Mouse (Mus musculus) neural tube, embryonic 15.5 days (tissue): ENCODE data around the gene Tmod3. TPM values are rescaled to one million over a fixed set of nuclear protein-coding genes. Genes with fewer than 3 reads are reported as not detected.

Experiments used
- ATAC-seq: fragments of 200-750 bp; cut with Nextera tagmentation; 2 replicates; pipeline ENCODE4 v1.8.0; 2017; ENCODE audit warnings: mild to moderate bottlenecking, moderate TSS enrichment, moderate library complexity; ENCODE audit not compliant: low FRiP score
- H3K27ac ChIP-seq: fragments of 300-500 bp; sonication (generic); replicated peaks from 2 replicates; pipeline ENCODE4 v1.5.1; 2015; ENCODE audit warnings: mild to moderate bottlenecking, inconsistent platforms
- H3K27me3 ChIP-seq: fragments of 300-500 bp; sonication (generic); replicated peaks from 2 replicates; pipeline ENCODE4 v1.6.1; 2015; ENCODE audit warnings: inconsistent platforms
- H3K36me3 ChIP-seq: fragments of 300-500 bp; sonication (generic); 2 replicates; pipeline ENCODE4 v1.6.1; 2015; ENCODE audit warnings: inconsistent platforms
- H3K4me1 ChIP-seq: fragments of 300-500 bp; sonication (generic); 2 replicates; pipeline ENCODE4 v1.6.1; 2015; ENCODE audit warnings: inconsistent platforms
- H3K4me2 ChIP-seq: fragments of 300-500 bp; sonication (generic); 2 replicates; pipeline ENCODE4 v1.6.1; 2015; ENCODE audit warnings: inconsistent platforms, mild to moderate bottlenecking, moderate library complexity
- H3K4me3 ChIP-seq: fragments of 300-500 bp; sonication (generic); replicated peaks from 2 replicates; pipeline ENCODE4 v1.5.1; 2015; ENCODE audit warnings: mild to moderate bottlenecking, inconsistent platforms
- H3K9ac ChIP-seq: fragments of 300-500 bp; sonication (generic); replicated peaks from 2 replicates; pipeline ENCODE4 v1.6.1; 2015; ENCODE audit warnings: mild to moderate bottlenecking, inconsistent platforms
- H3K9me3 ChIP-seq: fragments of 300-500 bp; sonication (generic); replicated peaks from 2 replicates; pipeline ENCODE4 v1.6.1; 2016; ENCODE audit warnings: inconsistent platforms
- WGBS: fragments of 180-500 bp; shearing (Covaris S2); methylation state at CpG from one replicate; pipeline ENCODE4 v1.1.7; 2015; ENCODE audit warnings: mixed read lengths; 5-methylcytosine and 5-hydroxymethylcytosine counted together
- polyA plus RNA-seq: library from polyadenylated mRNA; unstranded; fragments of >200 nt; fragmentation: Nextera tagmentation; extraction: Ambion mirVana; gene quantifications from 2 replicates; pipeline ENCODE4 v1.2.1, GENCODE M21; 2015

The Tmod3 gene
- polyA plus RNA-seq, 1 experiment from 2014 or later, result 68.1 TPM

DNA sequence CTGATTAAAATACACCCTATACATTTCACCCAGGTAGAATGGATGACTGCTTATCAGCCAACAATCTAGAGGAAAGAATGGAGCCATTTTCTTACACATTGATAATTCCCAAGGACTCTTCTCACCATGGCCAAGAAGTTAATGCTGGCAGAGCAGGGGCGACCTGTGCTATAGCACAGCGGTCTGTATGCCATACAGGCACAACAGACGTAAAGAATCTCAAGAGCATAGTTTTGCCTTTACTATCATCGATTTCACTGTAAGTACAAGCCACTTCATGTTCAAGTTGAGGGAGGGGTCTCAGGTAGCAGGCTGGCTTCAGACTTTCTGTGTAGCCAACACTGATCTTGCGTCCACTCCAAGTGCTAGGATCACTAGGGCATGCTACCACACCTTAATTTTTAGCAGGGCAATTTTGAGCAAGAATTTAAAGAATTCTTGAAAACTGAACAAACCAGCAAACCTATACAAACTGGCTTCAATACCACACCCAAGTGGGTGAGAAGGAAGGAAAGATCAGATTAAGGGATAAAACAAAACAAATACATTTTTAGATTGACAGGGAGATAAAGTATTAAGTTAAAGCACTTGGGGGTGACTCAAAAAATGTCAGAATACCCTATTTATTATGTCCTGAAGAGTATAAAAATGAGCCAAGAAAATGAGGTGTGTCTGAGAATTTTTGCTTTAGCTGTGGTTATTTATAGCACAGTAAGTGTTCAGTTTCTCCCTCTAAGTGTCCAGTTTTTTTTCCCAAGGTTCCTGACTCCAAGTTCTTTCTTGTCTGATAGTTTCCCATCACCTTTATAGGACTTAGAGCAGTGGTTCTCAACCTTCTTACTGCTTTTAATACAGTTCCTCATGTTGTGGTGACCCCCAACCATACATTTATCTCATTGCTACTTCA is 11.8 kb upstream of the Tmod3 start:
- no peak for ATAC-seq
- H3K9me3 ChIP-seq, result no peaks in the 10 kb centered on the region
- 95% methylated on average over 5 of the region's 5 CpGs for WGBS
- no peaks in the 10 kb centered on the region for H3K27me3 ChIP-seq
- no peak overlapping the region for H3K9ac ChIP-seq
- no peak overlapping the region for H3K4me2 ChIP-seq
- H3K27ac ChIP-seq, result no peak overlapping the region
- H3K4me1 ChIP-seq, result no peaks in the 10 kb centered on the region
- H3K4me3 ChIP-seq, result no peak overlapping the region
- H3K36me3 ChIP-seq, result peaks cover 59% of the 10 kb centered on the region

DNA sequence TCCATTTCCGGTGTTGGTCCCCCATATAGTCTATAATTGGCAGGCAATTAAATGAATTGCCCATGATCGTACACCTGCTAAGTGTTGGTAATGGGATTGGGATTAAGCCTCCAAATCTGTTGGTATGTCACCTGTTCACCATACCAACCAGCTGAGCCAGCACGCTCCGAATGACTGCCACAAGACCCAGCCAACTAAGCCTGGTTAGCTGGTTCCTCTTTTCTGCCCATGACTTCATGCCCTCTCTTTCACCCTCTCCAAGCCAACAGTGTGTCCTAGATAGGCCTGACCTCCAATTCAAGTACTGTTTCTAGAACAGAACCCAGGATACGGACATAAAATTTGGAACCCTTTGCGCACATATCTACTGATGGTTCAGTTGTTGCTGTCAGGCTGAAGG is 8.9 kb upstream of the Tmod3 start:
- H3K36me3 ChIP-seq, result peaks cover 31% of the 10 kb centered on the region
- no peak overlapping the region for H3K4me2 ChIP-seq
- 92% methylated on average over 6 of the region's 6 CpGs for WGBS
- no peak for ATAC-seq
- no peaks in the 10 kb centered on the region for H3K27me3 ChIP-seq
- H3K9ac ChIP-seq, result no peak overlapping the region
- H3K4me1 ChIP-seq, result no peaks in the 10 kb centered on the region
- H3K9me3 ChIP-seq, result no peaks in the 10 kb centered on the region
- no peak overlapping the region for H3K4me3 ChIP-seq
- no peak overlapping the region for H3K27ac ChIP-seq

DNA sequence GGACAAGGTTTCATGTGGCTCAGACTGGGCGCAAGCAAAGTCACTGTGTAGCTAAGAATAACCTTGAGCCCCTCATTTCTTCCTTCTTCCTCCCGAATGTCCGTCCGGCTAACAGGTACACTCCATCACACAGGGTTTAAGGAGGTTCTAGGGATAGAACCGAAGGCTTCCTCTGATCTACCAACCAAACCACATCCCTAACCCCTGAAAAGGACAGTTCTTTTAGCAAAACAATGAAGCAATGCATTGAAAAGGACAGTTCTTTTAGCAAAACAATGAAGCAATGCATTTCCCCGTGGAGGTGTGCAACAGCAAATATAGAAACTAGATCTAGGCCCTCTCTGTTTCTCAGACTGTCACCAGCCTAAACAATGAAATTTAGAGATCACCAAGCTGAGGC is 5.4 kb upstream of the Tmod3 start:
- no peak overlapping the region for H3K4me3 ChIP-seq
- ATAC-seq, result no peak
- no peak overlapping the region for H3K27ac ChIP-seq
- 82% methylated on average over 6 of the region's 6 CpGs for WGBS
- H3K9me3 ChIP-seq, result no peaks in the 10 kb centered on the region
- H3K4me2 ChIP-seq, result no peak overlapping the region
- H3K4me1 ChIP-seq, result 0 out of 2 replicates have a peak, but pooled peaks cover 4% of the 10 kb centered on the region
- no peaks in the 10 kb centered on the region for H3K27me3 ChIP-seq
- H3K9ac ChIP-seq, result no peak overlapping the region
- peaks cover 8% of the 10 kb centered on the region for H3K36me3 ChIP-seq

GRCm38 (mm10) chr9:75563622-75564021 is 4.2 kb upstream of the Tmod3 start:
- Histone ChIP-seq H3K4me1 (peaks cover 7% of the 10 kb centered on the region), H3K9me3 (no peaks in the 10 kb centered on the region), H3K9ac (no peak overlapping the region), H3K4me3 (no peak overlapping the region), H3K4me2 (no peak overlapping the region), H3K27ac (no peak overlapping the region), H3K27me3 (no peaks in the 10 kb centered on the region), H3K36me3 (no peaks in the 10 kb centered on the region)
- 80% methylated on average over 6 of the region's 6 CpGs for WGBS
- no peak for ATAC-seq

DNA sequence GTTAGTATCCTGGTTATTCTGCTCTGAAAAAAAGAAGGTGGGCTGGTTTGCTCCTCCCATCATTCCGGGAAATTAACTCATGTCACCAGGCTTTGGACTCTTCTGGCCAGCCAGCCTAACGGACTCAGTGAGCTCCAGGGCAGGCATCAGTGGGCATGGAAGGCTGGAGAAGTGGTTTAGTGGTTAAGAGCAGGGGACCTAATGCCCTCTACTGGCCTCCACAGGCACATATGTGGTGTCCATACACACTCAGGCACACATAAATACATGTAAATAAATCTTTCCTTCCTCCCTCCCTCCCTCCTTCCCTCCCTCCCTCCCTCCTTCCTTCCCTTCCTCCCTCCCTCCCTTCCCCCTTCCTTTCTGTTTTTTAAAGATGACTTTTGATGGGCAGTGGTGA is 3.7 kb upstream of the Tmod3 start:
- Histone ChIP-seq H3K27me3 (no peaks in the 10 kb centered on the region), H3K4me1 (peaks cover 12% of the 10 kb centered on the region), H3K4me2 (no peak overlapping the region), H3K9ac (no peak overlapping the region), H3K36me3 (no peaks in the 10 kb centered on the region), H3K9me3 (no peaks in the 10 kb centered on the region), H3K27ac (no peak overlapping the region), H3K4me3 (no peak overlapping the region)
- no peak for ATAC-seq
- 35% methylated on average over 2 of the region's 2 CpGs for whole genome bisulfite sequencing

GRCm38 (mm10) chr9:75561040-75561669 is 1.7 kb upstream of the Tmod3 start:
- 86% methylated on average over 13 of the region's 13 CpGs for WGBS
- no peak overlapping the region for H3K27ac ChIP-seq
- no peak overlapping the region for H3K4me3 ChIP-seq
- peaks cover 26% of the 10 kb centered on the region for H3K4me1 ChIP-seq
- ATAC-seq, result no peak
- no peak overlapping the region for H3K9ac ChIP-seq
- no peaks in the 10 kb centered on the region for H3K27me3 ChIP-seq
- no peaks in the 10 kb centered on the region for H3K36me3 ChIP-seq
- no peak overlapping the region for H3K4me2 ChIP-seq
- H3K9me3 ChIP-seq, result no peaks in the 10 kb centered on the region

- H3K9ac ChIP-seq, result no peak overlapping the region
- H3K4me2 ChIP-seq, result peak overlapping the region; percentile 77
These were observed 896 bp upstream of the Tmod3 start for GRCm38 (mm10) chr9:75560353-75560752.

GRCm38 (mm10) chr9:75558812-75559511 is 495 bp downstream of the Tmod3 start:
- peak overlapping the region; percentile 77 for H3K4me2 ChIP-seq
- no peaks in the 10 kb centered on the region for H3K36me3 ChIP-seq
- peak overlapping the region; percentile 83 for H3K27ac ChIP-seq
- H3K4me3 ChIP-seq, result peak overlapping the region; percentile 62
- peaks cover 26% of the 10 kb centered on the region for H3K4me1 ChIP-seq
- ATAC-seq, result peak; percentile 82
- peak overlapping the region; percentile 71 for H3K9ac ChIP-seq
- no peaks in the 10 kb centered on the region for H3K27me3 ChIP-seq
- WGBS, result under 1% methylated on average over 41 of the region's 47 CpGs
- H3K9me3 ChIP-seq, result no peaks in the 10 kb centered on the region

More at GRCm38 (mm10) chr9:75560353-75560752, 896 bp upstream of the Tmod3 start:
- no peaks in the 10 kb centered on the region for H3K27me3 ChIP-seq
- H3K4me3 ChIP-seq, result no peak overlapping the region
- ATAC-seq, result no peak
- H3K27ac ChIP-seq, result no peak overlapping the region
- H3K36me3 ChIP-seq, result no peaks in the 10 kb centered on the region
- H3K9me3 ChIP-seq, result no peaks in the 10 kb centered on the region
- H3K4me1 ChIP-seq, result peaks cover 26% of the 10 kb centered on the region

- Histone ChIP-seq H3K27ac (peak overlapping the region; percentile 83; the same call in 1 of the 2 replicates), H3K9ac (peak overlapping the region; percentile 71), H3K4me1 (peaks cover 31% of the 10 kb centered on the region), H3K27me3 (no peaks in the 10 kb centered on the region), H3K36me3 (no peaks in the 10 kb centered on the region), H3K4me3 (peak overlapping the region; percentile 62), H3K4me2 (peak overlapping the region; percentile 77), H3K9me3 (no peaks in the 10 kb centered on the region)
- 31% methylated on average over 3 of the region's 3 CpGs for WGBS
- ATAC-seq, result no peak
These were observed 1.1 kb downstream of the Tmod3 start for GRCm38 (mm10) chr9:75558360-75558759.

- Histone ChIP-seq H3K4me3 (no peak overlapping the region), H3K36me3 (no peaks in the 10 kb centered on the region), H3K27me3 (no peaks in the 10 kb centered on the region), H3K27ac (no peak overlapping the region), H3K4me2 (no peak overlapping the region), H3K9ac (no peak overlapping the region), H3K4me1 (peaks cover 41% of the 10 kb centered on the region), H3K9me3 (no peaks in the 10 kb centered on the region)
- ATAC-seq, result no peak
- WGBS, result 80% methylated on average over 4 of the region's 4 CpGs
These were observed 5.7 kb downstream of the Tmod3 start for GRCm38 (mm10) chr9:75553719-75554118.

- 40% methylated on average over 5 of the region's 5 CpGs for WGBS
- no peaks in the 10 kb centered on the region for H3K36me3 ChIP-seq
- H3K27me3 ChIP-seq, result no peaks in the 10 kb centered on the region
- no peak for ATAC-seq
- H3K4me2 ChIP-seq, result no peak overlapping the region
- 0 out of 2 replicates have a peak overlapping the region, but pooled peaks have one; percentile 18 for H3K27ac ChIP-seq
- H3K9ac ChIP-seq, result no peak overlapping the region
- H3K4me1 ChIP-seq, result peaks cover 21% of the 10 kb centered on the region
- no peaks in the 10 kb centered on the region for H3K9me3 ChIP-seq
- H3K4me3 ChIP-seq, result no peak overlapping the region
These were observed 8.1 kb downstream of the Tmod3 start for GRCm38 (mm10) chr9:75551342-75551741.
